Mouse (Mus musculus) bone marrow macrophage, adult 2 months (primary cell): ENCODE results near the gene Spink2.

Experiments used
- CTCF ChIP-seq: IDR thresholded peaks from 2 replicates; pipeline ENCODE4 v1.5.1; 2012; ENCODE audit warnings: low read depth, mild to moderate bottlenecking, low read length, moderate library complexity
- POLR2A ChIP-seq: IDR thresholded peaks from 2 replicates; pipeline ENCODE4 v1.6.1; 2012; ENCODE audit warnings: mild to moderate bottlenecking, low read depth, low read length, borderline replicate concordance

DNA sequence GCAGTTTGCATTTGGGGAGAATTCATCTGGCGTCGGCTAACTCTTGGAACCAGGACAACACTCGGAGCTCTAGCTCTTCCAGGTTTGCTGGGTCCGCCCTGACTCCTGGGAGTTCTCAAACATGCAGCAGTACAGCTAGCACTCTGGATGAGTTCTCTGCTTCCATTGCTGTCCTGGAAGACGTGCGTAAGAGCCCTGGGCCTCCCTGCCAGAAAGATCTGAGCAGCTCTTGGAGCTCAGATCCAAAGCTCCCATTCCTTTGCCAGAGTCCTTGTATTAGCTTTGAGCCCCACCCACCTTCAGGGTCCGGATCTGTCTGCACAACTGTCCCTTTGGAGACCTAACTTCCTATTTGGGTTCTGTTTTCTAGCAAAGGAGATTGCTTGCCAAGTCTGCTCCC is 29.8 kb downstream of the Spink2 start:
- TF ChIP-seq POLR2A, result no peak
- TF ChIP-seq CTCF, result no peak
